Mouse (Mus musculus): ENCODE results near the gene Cpn2. TPM values are rescaled to one million over a fixed set of nuclear protein-coding genes. Genes with fewer than 3 reads are reported as not detected.

Gene Cpn2
- polyA plus RNA-seq (2015; fragmentation: Nextera tagmentation; extraction: Ambion mirVana): not detected in 2 replicates

DNA sequence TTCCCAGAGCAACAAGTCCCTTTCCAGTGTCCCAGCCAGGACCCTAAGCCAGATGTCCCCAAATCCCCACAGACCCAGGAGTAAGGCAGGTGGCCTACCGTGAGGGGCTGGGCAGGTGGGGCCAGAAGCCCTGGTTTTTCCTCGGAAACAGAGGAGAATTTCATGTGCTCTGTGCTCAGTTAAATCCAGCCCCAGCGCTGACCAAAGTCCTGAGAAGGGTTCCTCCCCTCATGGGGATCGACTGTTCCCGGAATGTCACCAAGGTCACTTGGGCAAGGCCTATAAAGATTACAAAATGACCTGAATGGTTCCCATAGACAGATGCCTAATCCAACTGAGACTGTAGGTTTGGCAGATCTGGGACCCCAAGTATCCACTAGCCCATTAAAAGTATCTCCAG is at the start of gene Cpn2:
Cpn2 (minus strand) TSS at position 141 of the 400 bp plus-strand sequence.
- 78% methylated on average over 5 of the region's 5 CpGs for WGBS
- ATAC-seq (ENCODE audit: low FRiP score, low read depth): no peak
- H3K27ac ChIP-seq (replicated peaks): no peak within 1 kb of the TSS

DNA sequence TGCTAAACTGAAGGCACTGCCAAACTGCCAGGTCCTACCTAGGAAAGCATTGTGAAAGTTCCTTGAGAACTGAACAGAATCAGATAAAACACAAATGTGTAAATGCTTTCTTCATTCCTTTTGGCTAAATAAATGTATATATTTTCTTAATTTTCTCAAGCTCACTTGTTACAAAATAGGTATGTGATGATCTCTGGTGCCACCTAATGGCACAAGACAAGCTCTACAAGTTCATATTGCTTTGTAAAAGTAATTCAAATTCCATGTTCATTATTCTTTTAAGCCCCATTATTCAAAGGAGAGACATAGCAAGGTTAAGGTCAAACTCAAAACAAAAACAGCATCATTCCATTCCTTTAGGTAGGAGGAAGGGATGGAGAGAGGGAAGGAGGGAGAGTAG is 46.9 kb upstream of the Cpn2 start:
- H3K4me2 ChIP-seq: no peak overlapping the region
- H3K9me3 ChIP-seq: no peaks in the 10 kb centered on the region
- H3K4me1 ChIP-seq (replicated peaks): peaks cover 11% of the 10 kb centered on the region
- peaks cover 23% of the 10 kb centered on the region for H3K27me3 ChIP-seq
- no peak overlapping the region for H3K27ac ChIP-seq (replicated peaks)
- ATAC-seq (ENCODE audit: low FRiP score, low read depth): no peak
- H3K36me3 ChIP-seq: peaks cover 3% of the 10 kb centered on the region; the same call in 1 of the 2 replicates
- H3K9ac ChIP-seq: no peak overlapping the region
- H3K4me3 ChIP-seq: no peak overlapping the region

More for the DNA sequence above, at the start of gene Cpn2:
- peaks cover 9% of the 10 kb centered on the region; the same call in 1 of the 2 replicates for H3K4me1 ChIP-seq (replicated peaks)
- H3K9me3 ChIP-seq: no peaks in the 10 kb centered on the region
- no peak within 1 kb of the TSS for H3K4me2 ChIP-seq
- no peak within 1 kb of the TSS for H3K4me3 ChIP-seq
- no peak within 1 kb of the TSS for H3K9ac ChIP-seq
- H3K36me3 ChIP-seq: no peaks in the 10 kb centered on the region
- H3K27me3 ChIP-seq: no peaks in the 10 kb centered on the region; the same call in 1 of the 2 replicates

DNA sequence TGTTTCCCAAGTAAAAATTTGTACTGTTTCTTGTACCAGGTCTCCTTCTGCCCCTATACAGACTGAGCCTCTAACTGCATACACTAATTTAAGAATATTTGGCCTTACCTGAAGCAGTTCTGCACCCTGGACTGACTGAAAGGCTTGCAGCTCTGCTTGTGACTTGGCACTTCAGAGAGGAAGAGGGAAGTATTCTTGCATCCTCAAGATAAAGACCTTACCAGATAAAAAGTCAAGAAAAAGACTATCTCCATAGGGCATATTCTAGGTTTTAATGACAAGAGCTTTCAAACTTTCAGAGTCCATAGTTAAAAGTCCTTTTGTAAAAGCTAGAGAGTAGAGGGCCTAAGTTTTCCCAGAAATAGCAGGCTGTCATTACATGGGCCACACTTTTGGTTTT is 43.3 kb upstream of the Cpn2 start, which contains the start of gene Gp5:
Gp5 (minus strand) TSS at position 133 of the 400 bp plus-strand sequence.
- peak within 1 kb of the TSS; percentile 90 for H3K4me2 ChIP-seq
- peak within 1 kb of the TSS; percentile 51 for H3K4me3 ChIP-seq
- no peaks in the 10 kb centered on the region for H3K9me3 ChIP-seq
- ATAC-seq (ENCODE audit: low FRiP score, low read depth): no peak
- peaks cover 3% of the 10 kb centered on the region; the same call in 1 of the 2 replicates for H3K36me3 ChIP-seq
- H3K27ac ChIP-seq (replicated peaks): no peak within 1 kb of the TSS
- H3K9ac ChIP-seq: no peak within 1 kb of the TSS
- H3K27me3 ChIP-seq: peaks cover 38% of the 10 kb centered on the region
- H3K4me1 ChIP-seq (replicated peaks): peaks cover 22% of the 10 kb centered on the region

DNA sequence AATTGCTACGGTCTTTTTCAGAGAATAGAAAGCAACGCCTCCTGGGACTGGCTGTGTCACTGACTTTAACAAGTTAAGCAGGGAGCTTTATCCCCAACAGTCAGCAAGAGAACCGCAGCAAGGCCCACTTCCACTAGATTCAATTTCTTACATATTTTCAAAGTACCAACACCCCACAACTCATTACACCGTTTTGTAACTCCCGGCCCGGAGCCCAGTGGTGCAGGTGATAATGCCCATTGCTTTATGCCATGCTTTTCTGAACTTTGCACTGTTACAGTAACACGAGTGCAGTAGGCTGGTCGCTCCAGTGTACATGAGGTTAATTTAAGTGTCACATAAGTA is 42.8 kb upstream of the Cpn2 start:
- ATAC-seq (ENCODE audit: low FRiP score, low read depth): no peak
- Histone ChIP-seq H3K4me3 (peak overlapping the region; percentile 51; the same call in 1 of the 2 replicates), H3K4me2 (peak overlapping the region; percentile 90), H3K36me3 (no peaks in the 10 kb centered on the region; the same call in 1 of the 2 replicates), H3K27me3 (peaks cover 38% of the 10 kb centered on the region), H3K4me1 (replicated peaks) (peaks cover 22% of the 10 kb centered on the region), H3K9me3 (no peaks in the 10 kb centered on the region), H3K9ac (no peak overlapping the region), H3K27ac (replicated peaks) (no peak overlapping the region)
- 57% methylated on average over 8 of the region's 8 CpGs for WGBS

DNA sequence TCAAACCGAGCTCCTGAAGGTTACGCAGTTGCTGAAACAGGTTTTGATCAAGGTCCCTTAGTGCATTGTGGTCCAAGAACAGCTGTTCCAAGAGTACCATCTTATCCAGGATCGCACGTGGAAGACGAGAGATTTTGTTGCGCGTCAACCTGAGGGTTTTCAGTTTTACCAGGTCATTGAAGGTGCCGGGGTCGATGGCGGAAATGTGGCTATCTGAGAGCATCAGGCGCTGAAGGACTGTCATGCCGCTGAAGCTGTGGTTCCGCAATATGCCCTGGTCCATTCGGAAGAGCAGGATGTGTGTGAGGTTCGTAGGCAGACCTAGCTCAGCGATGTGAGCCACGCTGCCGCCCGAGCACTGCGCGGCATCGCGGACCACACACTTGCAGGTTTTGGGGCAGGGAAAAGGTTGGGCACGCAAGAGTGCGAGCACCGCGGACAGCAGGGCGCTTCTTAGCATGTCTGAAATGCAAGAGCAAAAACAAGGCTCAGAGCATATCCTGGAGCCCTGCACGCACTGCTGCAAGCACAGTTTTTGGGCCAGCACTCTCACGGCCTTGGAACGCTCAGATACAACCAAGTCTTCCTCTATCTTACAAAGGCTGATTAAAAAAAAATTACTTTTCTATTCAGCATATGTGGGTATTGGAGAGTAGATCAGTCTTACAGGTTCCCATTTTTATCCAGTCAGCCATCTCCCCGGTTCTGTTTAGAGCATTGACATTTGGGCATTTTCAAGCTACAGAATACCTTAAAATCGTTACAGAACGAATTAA is 42.3 kb upstream of the Cpn2 start:
- Histone ChIP-seq H3K9me3 (no peaks in the 10 kb centered on the region), H3K9ac (peak overlapping the region; percentile 43; the same call in 1 of the 2 replicates), H3K27me3 (peaks cover 38% of the 10 kb centered on the region), H3K4me1 (replicated peaks) (peaks cover 22% of the 10 kb centered on the region), H3K4me3 (peak overlapping the region; percentile 51), H3K4me2 (peak overlapping the region; percentile 90), H3K36me3 (no peaks in the 10 kb centered on the region; the same call in 1 of the 2 replicates), H3K27ac (replicated peaks) (no peak overlapping the region)
- WGBS: 4% methylated on average over 34 of the region's 34 CpGs
- ATAC-seq (ENCODE audit: low FRiP score, low read depth): no peak

DNA sequence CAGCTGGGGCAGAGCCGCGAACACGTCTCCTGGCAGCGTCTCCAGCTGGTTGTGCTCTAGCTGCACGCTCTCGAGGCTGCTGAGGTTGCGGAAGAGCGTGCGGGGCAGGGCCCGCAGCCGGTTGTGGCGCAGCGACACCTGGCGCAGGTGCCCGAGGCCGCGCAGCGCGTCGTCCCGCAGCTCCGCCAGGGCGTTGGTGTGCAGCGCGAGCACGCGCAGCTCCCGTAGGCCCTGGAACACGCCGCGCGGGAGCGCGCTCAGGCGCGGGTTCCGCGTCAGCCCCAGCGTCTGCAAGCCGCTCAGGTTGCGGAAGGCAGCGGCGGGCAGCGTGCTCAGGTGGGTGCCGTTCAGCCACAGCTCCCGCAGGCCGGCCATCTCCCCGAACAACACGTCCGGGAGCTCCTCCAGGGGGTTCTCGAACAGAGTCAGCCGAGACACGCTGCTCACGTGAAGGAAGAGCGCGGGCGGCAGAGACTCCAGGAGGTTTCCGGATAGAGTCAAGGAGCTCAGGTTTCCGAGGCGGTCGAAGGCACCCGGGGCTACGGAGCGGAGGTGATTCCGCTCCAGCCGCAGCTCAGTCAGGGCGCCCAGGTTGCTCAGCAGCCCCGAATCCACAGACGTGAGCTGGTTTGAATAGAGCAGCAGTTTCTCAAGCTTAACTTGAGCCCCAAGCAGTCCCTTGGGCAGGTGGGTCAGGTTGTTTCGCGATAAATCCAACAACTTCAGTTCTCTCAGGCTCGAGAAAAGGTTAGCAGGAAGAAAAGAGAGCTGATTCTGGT is 41.5 kb upstream of the Cpn2 start:
- peak; percentile 84 for ATAC-seq (ENCODE audit: low FRiP score, low read depth)
- no peak overlapping the region for H3K27ac ChIP-seq (replicated peaks)
- H3K4me1 ChIP-seq (replicated peaks): peaks cover 22% of the 10 kb centered on the region
- H3K4me2 ChIP-seq: peak overlapping the region; percentile 90
- WGBS: under 1% methylated on average over 72 of the region's 72 CpGs
- H3K27me3 ChIP-seq: peaks cover 41% of the 10 kb centered on the region
- no peaks in the 10 kb centered on the region for H3K36me3 ChIP-seq
- H3K9me3 ChIP-seq: no peaks in the 10 kb centered on the region
- H3K4me3 ChIP-seq: peak overlapping the region; percentile 51
- H3K9ac ChIP-seq: peak overlapping the region; percentile 43

DNA sequence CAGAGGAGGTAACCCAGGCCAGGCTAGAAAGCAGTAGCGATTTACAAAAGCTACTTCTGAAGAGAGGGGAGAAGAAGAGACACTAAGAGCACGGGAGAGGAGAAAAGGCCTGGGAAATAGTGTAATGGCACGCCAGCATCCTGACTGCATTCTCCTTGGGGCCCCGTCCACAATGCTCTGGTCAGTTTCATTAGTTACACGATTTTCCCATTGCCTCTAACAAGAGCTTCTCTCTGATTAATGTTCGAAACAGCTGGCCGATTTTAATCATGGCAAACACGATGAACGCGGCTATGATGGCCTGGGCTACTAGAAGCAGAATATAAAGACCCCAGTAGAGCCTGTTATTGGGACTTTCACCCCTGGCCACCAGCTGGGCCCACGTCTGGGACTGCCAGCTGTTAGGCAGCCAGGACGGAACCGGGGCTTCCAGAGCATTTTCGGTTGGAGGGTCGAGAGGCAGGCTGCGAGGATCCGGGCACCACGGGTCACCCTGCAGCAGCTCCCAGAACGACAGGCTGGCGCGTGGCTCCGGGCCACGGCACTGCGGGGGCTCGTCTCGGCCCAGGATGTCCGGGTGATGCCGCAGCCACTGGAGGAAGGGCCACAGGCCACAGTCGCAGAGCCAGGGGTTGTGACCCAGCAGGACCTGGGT is 40.8 kb upstream of the Cpn2 start:
- WGBS: 11% methylated on average over 29 of the region's 29 CpGs
- Histone ChIP-seq H3K4me1 (replicated peaks) (peaks cover 22% of the 10 kb centered on the region), H3K27ac (replicated peaks) (no peak overlapping the region), H3K9me3 (no peaks in the 10 kb centered on the region), H3K4me3 (peak overlapping the region; percentile 51), H3K36me3 (no peaks in the 10 kb centered on the region), H3K4me2 (peak overlapping the region; percentile 90), H3K27me3 (peaks cover 41% of the 10 kb centered on the region), H3K9ac (peak overlapping the region; percentile 43)
- ATAC-seq (ENCODE audit: low FRiP score, low read depth): 0 out of 2 replicates have a peak, but pooled peaks have one; percentile 7

DNA sequence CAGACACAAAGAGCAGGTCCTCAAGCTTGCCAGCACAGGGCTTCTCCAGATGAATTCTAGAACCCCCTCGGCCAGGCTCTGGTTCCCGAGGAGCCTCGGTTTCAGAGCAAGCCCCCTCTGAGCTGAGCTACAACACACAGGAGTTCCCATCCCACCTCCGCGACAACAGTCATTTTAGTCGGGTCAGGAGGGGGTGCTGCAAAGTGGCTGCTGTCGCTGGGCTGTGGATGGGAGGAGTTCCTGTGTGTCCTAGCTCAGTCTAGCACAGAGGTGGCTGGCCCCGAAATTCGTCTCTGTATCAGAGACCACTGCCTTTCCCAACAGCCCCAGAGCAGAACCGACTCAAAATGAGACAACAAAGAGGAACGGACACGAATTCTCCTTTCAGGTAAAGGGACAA is 40.0 kb upstream of the Cpn2 start:
- Histone ChIP-seq H3K27ac (replicated peaks) (no peak overlapping the region), H3K4me2 (no peak overlapping the region), H3K27me3 (peaks cover 41% of the 10 kb centered on the region), H3K9ac (no peak overlapping the region), H3K9me3 (no peaks in the 10 kb centered on the region), H3K4me3 (no peak overlapping the region), H3K36me3 (no peaks in the 10 kb centered on the region), H3K4me1 (replicated peaks) (peaks cover 22% of the 10 kb centered on the region)
- ATAC-seq (ENCODE audit: low FRiP score, low read depth): no peak
- WGBS: 54% methylated on average over 12 of the region's 12 CpGs

DNA sequence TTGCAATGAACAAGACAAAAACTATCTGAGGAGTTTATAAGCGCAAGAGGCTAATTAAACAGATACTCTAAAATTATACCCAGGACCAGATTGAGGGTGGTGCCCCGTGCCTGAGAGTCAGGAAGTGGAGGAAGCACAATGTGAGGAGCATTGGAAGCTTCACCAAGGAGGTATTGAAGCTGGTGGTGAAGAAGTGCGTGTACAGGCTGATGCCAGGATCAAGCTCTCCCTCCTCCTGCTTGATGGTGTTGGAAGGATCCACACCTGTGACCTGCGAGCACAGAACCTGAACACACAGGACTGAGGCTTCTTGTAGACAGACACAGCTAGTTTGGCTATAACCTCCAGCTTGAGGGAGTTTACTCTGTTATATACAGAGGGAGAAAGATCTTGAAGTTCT is 38.8 kb upstream of the Cpn2 start:
- H3K4me3 ChIP-seq: no peak overlapping the region
- H3K4me1 ChIP-seq (replicated peaks): peaks cover 22% of the 10 kb centered on the region
- 91% methylated on average over 4 of the region's 4 CpGs for WGBS
- H3K27me3 ChIP-seq: peaks cover 31% of the 10 kb centered on the region
- no peaks in the 10 kb centered on the region for H3K36me3 ChIP-seq
- no peak overlapping the region for H3K27ac ChIP-seq (replicated peaks)
- no peak overlapping the region for H3K4me2 ChIP-seq
- H3K9me3 ChIP-seq: no peaks in the 10 kb centered on the region
- ATAC-seq (ENCODE audit: low FRiP score, low read depth): no peak
- no peak overlapping the region for H3K9ac ChIP-seq

DNA sequence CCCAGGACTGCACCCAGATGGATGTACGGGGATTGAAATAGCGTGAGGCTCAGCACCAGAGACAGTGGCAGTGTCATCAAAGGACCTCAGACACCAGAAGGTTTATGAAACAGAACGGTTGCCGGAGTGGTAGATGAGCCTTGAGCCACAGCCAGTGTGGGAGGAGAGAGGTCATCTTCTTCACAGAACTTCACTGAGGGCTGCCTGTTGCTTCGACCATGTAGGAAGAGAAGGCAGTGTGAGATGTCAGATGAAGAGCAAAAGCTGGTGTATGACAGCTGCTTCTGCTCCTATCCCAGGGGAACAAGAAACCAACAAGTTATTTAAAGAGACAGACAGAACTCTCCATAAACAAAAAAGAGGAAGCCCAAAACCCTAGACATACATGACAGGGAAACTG is 36.9 kb upstream of the Cpn2 start:
- Histone ChIP-seq H3K9me3 (no peaks in the 10 kb centered on the region), H3K27ac (replicated peaks) (no peak overlapping the region), H3K36me3 (no peaks in the 10 kb centered on the region), H3K4me1 (replicated peaks) (peaks cover 11% of the 10 kb centered on the region), H3K9ac (no peak overlapping the region), H3K4me3 (no peak overlapping the region), H3K4me2 (no peak overlapping the region), H3K27me3 (peaks cover 18% of the 10 kb centered on the region)
- no peak for ATAC-seq (ENCODE audit: low FRiP score, low read depth)
- 79% methylated on average over 5 of the region's 5 CpGs for WGBS

DNA sequence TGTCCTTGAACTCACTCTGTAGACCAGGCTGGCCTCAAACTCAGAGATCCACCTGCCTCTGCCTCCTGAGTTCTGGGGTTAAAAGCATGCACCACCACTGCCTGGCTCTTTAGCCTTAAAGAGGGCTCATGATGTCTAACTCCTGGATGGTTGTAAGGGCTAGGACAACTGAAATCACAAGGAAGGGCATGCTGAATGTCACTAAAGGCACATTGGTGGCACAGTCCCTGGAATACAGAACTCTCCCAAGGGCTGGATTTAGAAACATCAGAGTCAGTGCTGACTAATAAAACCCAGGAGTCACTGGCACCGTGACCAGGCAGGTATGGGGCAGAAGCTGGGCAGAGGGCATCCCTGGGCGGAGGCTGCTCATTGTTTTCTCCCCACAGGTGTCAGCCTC is 36.1 kb upstream of the Cpn2 start:
- no peaks in the 10 kb centered on the region for H3K36me3 ChIP-seq
- peaks cover 4% of the 10 kb centered on the region for H3K4me1 ChIP-seq (replicated peaks)
- no peaks in the 10 kb centered on the region for H3K9me3 ChIP-seq
- 74% methylated on average over 2 of the region's 2 CpGs for WGBS
- no peak for ATAC-seq (ENCODE audit: low FRiP score, low read depth)
- no peak overlapping the region for H3K9ac ChIP-seq
- H3K4me2 ChIP-seq: no peak overlapping the region
- H3K27me3 ChIP-seq: peaks cover 17% of the 10 kb centered on the region
- H3K27ac ChIP-seq (replicated peaks): no peak overlapping the region
- no peak overlapping the region for H3K4me3 ChIP-seq

DNA sequence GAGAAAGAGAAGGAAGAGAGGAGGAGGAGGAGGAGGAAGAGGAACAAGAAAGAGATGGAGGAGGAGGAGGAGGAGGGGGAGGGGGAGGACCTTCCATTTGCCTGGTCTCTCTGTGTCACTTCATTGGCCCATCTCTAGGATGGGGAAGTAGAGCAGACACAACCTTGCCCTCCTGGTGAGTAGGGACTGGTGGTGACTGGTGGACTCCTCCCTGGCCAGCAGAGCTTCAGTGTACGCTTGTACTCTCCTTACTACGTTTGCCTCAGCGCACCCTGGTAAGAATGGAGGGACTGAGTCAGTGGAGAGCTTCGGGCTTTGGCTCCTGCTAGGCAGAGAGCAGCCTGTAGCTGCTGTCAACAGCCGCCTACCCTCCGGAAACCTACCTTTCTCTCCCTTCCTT is 35.4 kb upstream of the Cpn2 start:
- Histone ChIP-seq H3K9me3 (no peaks in the 10 kb centered on the region), H3K36me3 (no peaks in the 10 kb centered on the region), H3K9ac (no peak overlapping the region), H3K4me3 (no peak overlapping the region), H3K4me1 (replicated peaks) (no peaks in the 10 kb centered on the region), H3K4me2 (no peak overlapping the region), H3K27me3 (peaks cover 10% of the 10 kb centered on the region), H3K27ac (replicated peaks) (no peak overlapping the region)
- no peak for ATAC-seq (ENCODE audit: low FRiP score, low read depth)
- WGBS: 85% methylated on average over 6 of the region's 6 CpGs
